Mouse (Mus musculus): ENCODE results near the gene Arhgap19.

Gene Arhgap19

DNA sequence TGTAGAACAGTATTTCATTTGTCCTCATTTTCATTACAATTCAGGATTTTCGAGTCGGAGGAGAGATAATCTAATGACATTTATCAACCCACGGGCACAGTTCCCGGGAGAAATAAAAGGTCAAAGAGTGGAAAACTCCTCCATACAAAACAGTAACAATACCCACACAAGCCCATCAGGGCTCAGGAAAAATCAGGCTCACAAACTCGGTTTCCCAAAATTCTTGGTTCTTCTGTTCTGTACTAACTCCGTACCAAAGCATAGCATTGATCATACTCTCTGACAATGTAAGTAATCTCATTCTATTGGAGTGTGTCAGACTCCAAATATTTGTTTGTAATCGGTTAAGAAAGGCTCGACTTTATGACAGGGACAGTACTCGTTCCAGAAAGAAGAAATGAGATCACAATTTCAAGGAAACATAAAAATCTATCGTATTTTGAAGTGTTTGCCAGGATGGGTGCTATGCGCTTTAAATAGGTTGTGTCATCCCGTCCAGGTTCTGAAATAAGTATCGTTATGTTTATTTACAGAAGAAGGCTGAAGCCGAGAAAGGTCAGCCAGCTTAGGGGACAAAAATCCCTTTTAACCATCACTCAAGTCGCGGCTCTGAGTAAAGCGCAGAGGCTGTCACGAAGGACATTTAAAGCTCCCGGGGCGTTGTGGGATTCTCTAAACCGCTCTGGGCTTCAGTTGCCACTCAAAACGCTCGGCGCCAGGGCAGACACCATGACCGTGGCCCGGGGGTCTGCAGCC is 683 bp downstream of the Arhgap19 start:
- in situ Hi-C loops (cut with MboI, MseI) = loop anchor here in 1 of 2 experiments (10.0 kb wide), 1 partner anchor 64 kb away; no protein-coding TSS in a partner anchor

GRCm38 (mm10) chr19:41800451-41800850 is 1.4 kb downstream of the Arhgap19 start:
- in situ Hi-C loops (cut with MboI, MseI) = loop anchor here in 1 of 2 experiments (10.0 kb wide), 1 partner anchor 64 kb away; no protein-coding TSS in a partner anchor

GRCm38 (mm10) chr19:41797536-41797935 is 4.3 kb downstream of the Arhgap19 start:
- in situ Hi-C loops (cut with MboI, MseI) = no loop called here

DNA sequence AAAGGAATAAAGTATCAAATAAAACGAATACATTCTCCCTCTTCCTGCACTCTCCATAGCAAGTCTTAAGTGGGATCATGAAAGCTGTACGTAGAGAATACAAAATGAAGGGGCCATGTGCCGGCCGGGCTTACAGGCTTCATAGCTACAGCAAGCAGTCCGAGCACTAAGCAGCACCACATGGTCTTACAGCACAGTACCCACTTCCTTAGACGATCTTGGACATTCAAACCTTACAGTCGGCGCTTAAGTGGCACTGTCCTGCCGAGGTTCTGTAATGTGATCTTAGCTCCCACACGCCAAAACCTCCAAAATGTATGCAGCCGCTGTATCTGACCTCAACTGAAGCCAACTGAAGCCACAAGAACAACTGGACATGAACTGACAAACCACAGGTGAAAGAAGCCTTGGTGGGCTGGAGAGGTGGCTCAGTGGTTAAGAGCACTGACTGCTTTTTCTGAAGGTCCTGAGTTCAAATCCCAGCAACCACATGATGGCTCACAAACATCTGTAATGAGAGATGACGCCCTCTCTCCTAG is 5.0 kb downstream of the Arhgap19 start:
- in situ Hi-C loops (cut with MboI, MseI) = no loop called here

DNA sequence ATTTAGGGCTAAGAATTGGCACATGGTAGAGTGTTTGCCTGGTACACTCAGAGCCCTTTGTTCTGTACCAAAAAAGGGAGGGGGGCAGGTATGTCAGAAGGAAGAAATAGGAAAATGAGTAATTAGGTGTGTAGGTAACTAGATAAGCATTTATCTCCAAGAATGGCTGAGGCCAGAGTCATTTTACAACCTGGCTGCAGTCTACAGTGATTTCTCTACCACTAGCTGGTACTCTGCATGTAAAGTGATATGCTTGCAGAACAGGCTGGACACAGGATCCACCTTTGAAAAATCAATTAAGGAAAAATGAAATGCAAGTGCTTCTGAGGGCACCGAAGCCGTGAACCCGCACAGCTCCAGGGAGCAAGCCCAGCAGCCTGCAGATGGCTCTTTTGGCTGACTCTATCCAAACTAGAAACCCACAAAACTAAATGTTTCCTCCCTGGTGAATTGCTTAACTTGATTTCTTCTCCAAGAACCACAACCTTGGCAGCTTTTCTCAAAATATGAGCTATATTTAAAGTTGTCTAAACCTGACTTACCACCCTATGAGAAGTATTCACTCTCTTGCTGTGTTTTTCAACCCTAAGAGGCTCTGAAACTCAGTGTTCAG is 5.6 kb downstream of the Arhgap19 start:
- in situ Hi-C loops (cut with MboI, MseI) = no loop called here

GRCm38 (mm10) chr19:41794901-41795300 is 6.9 kb downstream of the Arhgap19 start:
- in situ Hi-C loops (cut with MboI, MseI) = no loop called here

- in situ Hi-C loops (cut with MboI, MseI) = no loop called here
Observed at GRCm38 (mm10) chr19:41794017-41794416, 7.8 kb downstream of the Arhgap19 start.

DNA sequence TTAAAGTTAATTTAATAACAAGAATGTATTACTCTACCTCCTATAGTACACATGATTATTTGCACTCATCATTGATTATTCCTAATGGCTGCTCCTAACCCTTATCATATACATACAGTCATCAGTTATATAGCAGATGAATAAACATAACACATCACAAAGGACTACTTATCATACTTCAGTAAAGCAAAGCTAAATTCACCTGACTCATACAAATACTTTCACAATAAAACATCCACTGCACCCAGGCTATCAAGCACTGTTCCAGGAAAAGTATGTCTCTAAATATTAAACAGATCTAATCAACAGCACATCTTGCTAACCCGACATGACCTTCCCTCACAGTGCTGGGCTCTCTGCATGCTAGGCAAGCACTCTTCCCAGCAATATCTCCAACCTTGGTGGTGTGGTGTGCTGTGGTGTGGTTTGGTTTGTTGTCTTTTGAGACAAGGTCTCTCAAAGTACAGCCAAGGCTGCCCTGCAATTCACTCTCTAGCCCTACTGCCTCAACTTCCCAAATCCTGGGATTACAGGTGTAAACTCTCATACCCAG is 8.8 kb downstream of the Arhgap19 start:
- in situ Hi-C loops (cut with MboI, MseI) = no loop called here

- in situ Hi-C loops (cut with MboI, MseI) = no loop called here
Observed at GRCm38 (mm10) chr19:41791384-41791783, 10.5 kb downstream of the Arhgap19 start.

DNA sequence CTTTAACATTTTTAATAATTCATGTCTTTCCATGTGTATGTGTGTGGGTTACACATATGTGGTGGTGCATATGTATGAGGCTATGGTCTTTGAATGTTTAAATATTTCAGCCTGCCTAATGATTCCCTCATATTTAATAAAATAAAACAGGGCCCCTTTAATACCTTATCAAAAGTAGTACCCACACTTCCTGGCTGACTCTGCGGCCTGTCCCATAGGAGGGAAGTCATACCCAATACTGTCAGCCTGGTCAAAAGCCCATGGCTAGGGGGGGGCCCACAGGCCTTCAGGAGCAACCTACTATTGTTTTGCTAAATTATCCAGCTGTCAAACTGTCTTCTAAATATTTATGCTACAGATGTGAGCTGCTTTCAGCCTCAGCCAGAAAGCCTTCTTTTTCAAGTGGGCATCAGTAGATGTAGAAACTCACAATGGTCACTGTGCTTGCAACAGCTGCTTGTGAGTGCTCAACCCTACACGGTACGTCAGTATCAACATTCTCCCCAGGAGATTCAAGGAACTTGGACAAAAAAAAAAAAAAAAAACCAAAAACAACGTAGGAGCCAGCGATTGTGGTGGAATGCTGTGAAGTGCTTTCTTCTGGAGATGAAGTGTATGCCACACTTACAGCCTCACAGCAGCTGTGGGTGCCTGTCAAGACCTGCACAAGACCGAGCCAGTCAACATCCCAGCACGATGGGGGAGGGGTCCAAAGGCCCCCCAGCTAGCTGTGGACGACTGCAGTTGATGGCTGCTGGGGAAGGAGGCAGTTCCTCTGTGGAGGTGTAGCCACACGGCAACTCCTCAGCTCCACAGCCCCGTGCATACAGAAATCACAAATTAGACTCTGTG is 12.5 kb downstream of the Arhgap19 start:
- in situ Hi-C loops (cut with MboI, MseI) = no loop called here

DNA sequence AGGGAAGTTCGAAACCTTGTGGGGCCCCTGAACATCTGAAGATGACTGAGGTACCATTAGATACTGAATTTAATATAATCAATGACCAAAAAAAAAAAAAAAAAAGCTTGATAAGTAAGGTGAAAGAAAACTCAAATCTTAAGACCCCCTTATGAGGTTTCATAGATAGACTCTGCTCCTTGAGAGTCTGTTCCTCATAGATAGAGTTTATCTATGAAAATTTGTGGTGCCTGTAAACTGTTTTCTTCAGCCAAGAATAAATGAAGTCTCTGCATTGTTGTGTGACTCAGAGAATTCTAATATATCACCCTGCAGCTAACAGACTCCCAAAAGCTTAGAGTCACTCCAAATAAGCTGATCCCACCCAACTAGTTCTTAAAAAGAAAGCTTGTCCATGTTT is 15.0 kb downstream of the Arhgap19 start:
- in situ Hi-C loops (cut with MboI, MseI) = no loop called here

GRCm38 (mm10) chr19:41777514-41777913 is 24.3 kb downstream of the Arhgap19 start:
- in situ Hi-C loops (cut with MboI, MseI) = no loop called here

DNA sequence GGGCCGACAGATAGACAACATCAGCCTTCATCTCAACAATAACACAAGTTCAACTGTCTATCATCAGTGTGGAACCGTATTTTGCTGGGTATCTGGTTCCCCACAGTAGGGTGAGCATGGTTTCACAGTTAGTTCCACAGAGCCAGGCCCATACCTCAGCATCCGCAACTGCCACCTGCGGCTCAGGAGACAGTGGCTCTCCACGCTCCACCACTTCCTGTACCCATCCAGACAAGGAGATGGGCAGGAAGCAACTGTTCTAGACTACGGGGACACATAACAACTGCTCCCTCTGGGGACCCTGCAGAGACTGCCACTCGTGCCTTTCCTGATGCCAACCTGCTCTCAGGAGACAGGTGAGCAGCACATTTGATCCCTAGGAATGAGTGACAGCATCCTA is 33.1 kb downstream of the Arhgap19 start:
- in situ Hi-C loops (cut with MboI, MseI) = loop anchor here (5.0 to 25.0 kb wide), 3 partner anchors 111 to 481 kb away; no protein-coding TSS in a partner anchor

DNA sequence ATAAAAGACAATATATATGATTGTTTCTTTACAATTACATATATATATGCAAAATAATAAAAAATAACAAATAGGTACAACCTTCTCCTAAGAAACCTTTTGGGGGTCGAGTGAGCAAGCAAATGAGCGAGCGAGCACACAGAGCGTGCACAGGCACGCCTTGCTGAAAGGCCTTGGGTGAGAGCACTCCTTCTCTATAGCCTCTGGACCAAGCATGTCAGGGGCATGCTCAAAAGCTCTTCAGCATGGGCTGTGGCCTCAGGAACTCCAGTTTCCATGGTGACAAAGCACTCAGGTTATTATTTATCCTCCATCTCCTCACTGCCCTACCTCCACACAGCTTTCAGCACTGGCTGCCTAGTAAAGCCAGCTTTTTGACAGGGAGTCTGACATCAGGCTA is 35.2 kb downstream of the Arhgap19 start:
- in situ Hi-C loops (cut with MboI, MseI) = loop anchor here (5.0 to 25.0 kb wide), 3 partner anchors 109 to 479 kb away; no protein-coding TSS in a partner anchor

GRCm38 (mm10) chr19:41763870-41764660 is 37.8 kb downstream of the Arhgap19 start:
- in situ Hi-C loops (cut with MboI, MseI) = loop anchor here in 1 of 2 experiments (25.0 kb wide), 2 partner anchors 352 to 477 kb away; no protein-coding TSS in a partner anchor

DNA sequence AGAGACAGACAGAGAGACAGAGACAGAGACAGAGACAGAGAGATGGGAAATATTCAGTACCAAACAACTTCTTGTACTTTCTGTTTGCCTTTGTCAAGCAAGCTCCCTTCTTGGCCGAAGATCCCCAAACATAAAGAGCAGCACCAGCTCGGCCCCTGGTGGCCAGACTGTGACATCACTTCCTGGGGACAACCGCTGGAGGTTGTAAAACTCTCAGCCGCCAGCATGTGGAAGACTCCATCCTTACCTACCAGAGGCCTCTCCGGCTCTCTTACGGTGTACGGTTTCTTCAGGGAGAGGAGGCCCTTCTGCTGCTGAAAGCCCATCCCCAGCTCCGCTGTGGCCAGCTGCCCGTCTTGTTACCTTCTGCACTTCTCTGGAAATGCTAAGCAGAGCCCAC is 40.3 kb downstream of the Arhgap19 start:
- in situ Hi-C loops (cut with MboI, MseI) = loop anchor here in 1 of 2 experiments (25.0 kb wide), 2 partner anchors 349 to 474 kb away; no protein-coding TSS in a partner anchor

GRCm38 (mm10) chr19:41759765-41760164 is 42.1 kb downstream of the Arhgap19 start:
- in situ Hi-C loops (cut with MboI, MseI) = loop anchor here in 1 of 2 experiments (25.0 kb wide), 2 partner anchors 347 to 472 kb away; no protein-coding TSS in a partner anchor

DNA sequence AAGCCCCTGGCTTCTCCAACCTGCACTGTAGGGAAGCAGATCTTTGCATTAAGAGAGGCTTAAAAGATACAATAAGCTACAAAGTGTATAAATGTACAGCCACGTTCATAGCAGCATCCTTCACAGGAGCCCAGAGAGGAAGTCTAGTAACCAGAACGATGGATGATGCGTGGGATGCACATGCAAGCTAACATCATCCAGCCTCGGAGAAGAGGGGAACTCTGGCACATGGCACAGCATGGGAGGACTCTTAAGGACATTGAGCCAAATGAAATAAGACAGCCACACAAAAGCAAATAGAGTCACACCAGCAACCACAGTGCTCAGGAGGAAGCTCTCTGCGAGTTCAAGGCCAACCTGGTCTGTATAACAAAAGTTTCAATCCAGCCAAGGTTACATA is 42.6 kb downstream of the Arhgap19 start:
- in situ Hi-C loops (cut with MboI, MseI) = loop anchor here in 1 of 2 experiments (25.0 kb wide), 2 partner anchors 347 to 472 kb away; no protein-coding TSS in a partner anchor

DNA sequence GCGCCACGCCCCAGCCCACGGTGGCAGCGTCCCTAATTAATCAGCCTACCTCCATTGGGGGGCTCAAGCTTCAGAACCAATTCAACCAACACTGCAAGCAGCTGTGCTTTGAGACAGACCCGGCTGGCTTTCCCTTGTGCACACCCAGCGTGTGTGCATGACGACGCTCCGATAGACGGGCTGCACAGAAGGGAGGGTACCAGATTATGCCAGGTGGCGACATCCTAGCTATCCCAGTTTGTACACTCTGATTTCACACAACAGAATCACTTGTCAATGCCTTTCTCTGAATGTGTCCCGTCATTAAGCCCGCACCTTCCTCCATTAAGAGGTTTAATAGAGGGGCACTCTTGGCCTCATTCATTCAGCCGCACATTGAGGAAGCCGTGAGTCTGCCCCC is 47.1 kb downstream of the Arhgap19 start:
- in situ Hi-C loops (cut with MboI, MseI) = loop anchor here (5.0 to 25.0 kb wide), 3 partner anchors 342 to 467 kb away; no protein-coding TSS in a partner anchor

DNA sequence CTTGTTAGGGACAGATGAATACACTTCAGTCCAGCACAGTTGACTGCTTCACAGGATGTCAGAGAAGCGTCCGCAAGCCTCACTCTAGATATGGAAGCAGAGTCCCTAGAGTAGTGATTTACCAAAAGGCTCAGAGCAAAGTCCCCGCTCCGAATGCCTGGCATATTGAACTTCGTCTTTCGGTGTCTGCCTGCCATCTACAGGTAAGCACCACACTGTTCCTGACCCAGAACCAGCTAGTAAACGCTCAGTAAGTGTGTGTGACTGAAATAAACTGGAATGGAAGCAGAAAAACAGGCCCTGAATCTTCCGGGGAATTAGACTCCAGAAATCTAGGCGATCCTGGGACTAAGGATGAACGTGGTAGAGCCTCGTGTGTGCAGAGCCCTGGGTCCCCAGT is 49.9 kb downstream of the Arhgap19 start:
- in situ Hi-C loops (cut with MboI, MseI) = loop anchor here (5.0 to 25.0 kb wide), 3 partner anchors 340 to 465 kb away; no protein-coding TSS in a partner anchor
